Mouse (Mus musculus) myocyte (in vitro differentiated cells): ENCODE results near the gene Celf2.

Experiments used
- E2F4 ChIP-seq: IDR thresholded peaks from one replicate; pipeline ENCODE4 v1.6.1; 2011; ENCODE audit warnings: mild to moderate bottlenecking, control low read depth, moderate library complexity; ENCODE audit not compliant: insufficient read depth
- POLR2A ChIP-seq: IDR thresholded peaks from one replicate; pipeline ENCODE4 v1.6.1; 2011; ENCODE audit warnings: low read depth, mild to moderate bottlenecking, control low read depth, moderate library complexity; ENCODE audit not compliant: insufficient read length
- USF1 ChIP-seq: IDR thresholded peaks from one replicate; pipeline ENCODE4 v1.6.1; 2011; ENCODE audit warnings: low read depth, mild to moderate bottlenecking, control low read depth, moderate library complexity

DNA sequence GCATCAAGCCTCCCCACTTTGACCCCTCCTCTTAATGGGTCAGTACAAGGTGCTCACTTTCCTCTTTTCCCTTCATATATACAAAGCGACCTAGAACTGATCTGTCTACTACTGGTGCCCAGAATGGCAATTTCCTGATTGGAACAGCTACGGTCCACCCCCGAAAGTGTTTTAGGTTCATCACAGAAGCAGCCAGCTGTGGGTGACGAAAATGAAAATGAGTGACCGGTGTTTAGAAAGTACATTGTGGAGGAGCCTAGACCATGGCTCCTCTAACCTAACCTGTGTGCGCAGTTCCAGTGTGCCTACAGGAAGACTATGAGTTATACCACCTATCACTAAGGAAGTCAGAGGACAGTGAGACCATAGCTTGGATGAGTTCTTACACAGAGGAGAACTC lies 874.5 kb downstream of the Celf2 start:
- TF ChIP-seq E2F4 (no peak), USF1 (no peak), POLR2A (no peak)
